Mouse (Mus musculus) liver, embryonic 14.5 days (tissue): ENCODE results near the gene Rassf1.

Source experiments
- CTCF ChIP-seq: IDR thresholded peaks from 2 replicates; pipeline ENCODE4 v1.5.1; 2016; ENCODE audit warnings: antibody characterized with exemption, low read depth, control low read depth
- EP300 ChIP-seq: IDR thresholded peaks from 2 replicates; pipeline ENCODE4 v1.6.1; 2016; ENCODE audit warnings: antibody characterized with exemption, low read depth

GRCm38 (mm10) chr9:107547957-107548356 lies 3.4 kb upstream of the Rassf1 start:
- TF ChIP-seq EP300 (no peak), CTCF (0 out of 2 replicates have a peak, but pooled peaks have one; percentile 1)
